Mouse (Mus musculus): ENCODE data around the gene Thbd. TPM values are rescaled to one million over a fixed set of nuclear protein-coding genes. Genes with fewer than 3 reads are reported as not detected.
A peak's percentile ranks its signal among the peaks of the same experiment; 100 is the strongest.

Gene Thbd
- polyA plus RNA-seq, 1 experiment from 2014 or later = 6.0 TPM

DNA sequence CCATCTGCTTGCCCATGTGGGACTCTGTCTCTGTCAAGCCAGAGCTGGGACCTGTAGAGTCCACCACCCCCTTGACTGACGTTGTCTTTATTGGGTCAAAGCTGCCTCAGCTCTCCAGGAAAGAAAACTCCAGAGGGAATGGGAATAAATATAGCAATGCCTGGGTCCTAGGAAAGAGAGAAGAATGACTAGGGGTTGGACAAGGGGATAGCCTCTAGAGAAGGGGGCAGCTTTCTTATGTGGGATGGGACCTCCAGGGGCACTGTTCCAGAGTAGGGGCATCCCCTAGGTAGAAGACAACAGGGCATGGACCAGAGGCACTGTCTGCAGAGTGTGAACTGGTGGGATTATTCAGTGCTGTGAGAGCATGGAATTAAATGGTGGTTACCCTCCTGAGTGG is 1.8 kb upstream of the Thbd start:
- Histone ChIP-seq H3K27ac (ENCODE audit: low read depth, low read length) (no peak overlapping the region), H3K4me2 (ENCODE audit: low read depth, low read length, severe bottlenecking) (no peak overlapping the region), H3K4me1 (replicated peaks; ENCODE audit: control insufficient read depth, insufficient read depth, low read length) (peaks cover 5% of the 10 kb centered on the region; the same call in 1 of the 2 replicates), H3K9me3 (ENCODE audit: control insufficient read depth, low read length) (no peaks in the 10 kb centered on the region), H3K9ac (ENCODE audit: low read length) (no peak overlapping the region), H3K27me3 (ENCODE audit: control insufficient read depth, insufficient read depth, low read length) (peaks cover 33% of the 10 kb centered on the region), H3K4me3 (ENCODE audit: low read depth, low read length) (no peak overlapping the region), H3K36me3 (ENCODE audit: control insufficient read depth, insufficient read depth, low read length) (no peaks in the 10 kb centered on the region)
- WGBS = 93% methylated on average over 1 of the region's 1 CpGs
- no peak for DNase-seq (ENCODE audit: low spot score)
- no peak for ATAC-seq (replicated peaks; ENCODE audit: low FRiP score)

DNA sequence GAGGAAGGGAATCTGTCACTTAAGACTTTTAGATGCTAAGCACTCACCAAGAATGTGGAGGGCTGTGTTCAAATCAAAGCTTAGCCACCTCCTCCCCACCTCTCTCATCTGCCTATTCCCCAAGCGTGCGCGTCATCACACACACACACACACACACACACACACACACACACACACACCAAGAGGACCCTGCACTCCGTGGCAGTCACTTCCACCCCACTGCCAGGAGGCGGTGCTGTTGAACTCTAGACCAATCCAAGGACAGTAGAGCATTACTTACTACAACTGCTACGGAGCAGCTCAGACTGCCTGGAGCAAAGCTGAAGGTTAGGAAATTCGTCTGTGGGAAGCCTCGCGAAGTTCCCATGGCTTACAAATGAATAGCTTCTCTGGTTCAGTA is 1.2 kb upstream of the Thbd start:
- Histone ChIP-seq H3K27me3 (ENCODE audit: control insufficient read depth, insufficient read depth, low read length) (peaks cover 35% of the 10 kb centered on the region), H3K4me1 (replicated peaks; ENCODE audit: control insufficient read depth, insufficient read depth, low read length) (peaks cover 5% of the 10 kb centered on the region; the same call in 1 of the 2 replicates), H3K9ac (ENCODE audit: low read length) (no peak overlapping the region), H3K4me2 (ENCODE audit: low read depth, low read length, severe bottlenecking) (no peak overlapping the region), H3K27ac (ENCODE audit: low read depth, low read length) (no peak overlapping the region), H3K4me3 (ENCODE audit: low read depth, low read length) (no peak overlapping the region), H3K9me3 (ENCODE audit: control insufficient read depth, low read length) (no peaks in the 10 kb centered on the region), H3K36me3 (ENCODE audit: control insufficient read depth, insufficient read depth, low read length) (no peaks in the 10 kb centered on the region)
- peak; percentile 88 for ATAC-seq (replicated peaks; ENCODE audit: low FRiP score)
- DNase-seq (ENCODE audit: low spot score) = peak; percentile 83
- 27% methylated on average over 9 of the region's 9 CpGs for WGBS

GRCm38 (mm10) chr2:148408761-148409120 is 753 bp upstream of the Thbd start:
- 20% methylated on average over 6 of the region's 6 CpGs for WGBS
- Histone ChIP-seq H3K9ac (ENCODE audit: low read length) (no peak overlapping the region), H3K27me3 (ENCODE audit: control insufficient read depth, insufficient read depth, low read length) (peaks cover 37% of the 10 kb centered on the region), H3K4me1 (replicated peaks; ENCODE audit: control insufficient read depth, insufficient read depth, low read length) (peaks cover 5% of the 10 kb centered on the region; the same call in 1 of the 2 replicates), H3K27ac (ENCODE audit: low read depth, low read length) (no peak overlapping the region), H3K36me3 (ENCODE audit: control insufficient read depth, insufficient read depth, low read length) (no peaks in the 10 kb centered on the region), H3K9me3 (ENCODE audit: control insufficient read depth, low read length) (no peaks in the 10 kb centered on the region), H3K4me3 (ENCODE audit: low read depth, low read length) (no peak overlapping the region), H3K4me2 (ENCODE audit: low read depth, low read length, severe bottlenecking) (no peak overlapping the region)
- DNase-seq (ENCODE audit: low spot score) (no peak), ATAC-seq (replicated peaks; ENCODE audit: low FRiP score) (peak; percentile 28; the same call in 1 of the 2 replicates)

- ATAC-seq (replicated peaks; ENCODE audit: low FRiP score) (peak; percentile 13), DNase-seq (ENCODE audit: low spot score) (peak; percentile 63)
- Histone ChIP-seq H3K9ac (ENCODE audit: low read length) (peak overlapping the region; percentile 12; the same call in 1 of the 2 replicates), H3K9me3 (ENCODE audit: control insufficient read depth, low read length) (no peaks in the 10 kb centered on the region), H3K4me1 (replicated peaks; ENCODE audit: control insufficient read depth, insufficient read depth, low read length) (peaks cover 5% of the 10 kb centered on the region; the same call in 1 of the 2 replicates), H3K4me2 (ENCODE audit: low read depth, low read length, severe bottlenecking) (peak overlapping the region; percentile 53), H3K36me3 (ENCODE audit: control insufficient read depth, insufficient read depth, low read length) (no peaks in the 10 kb centered on the region), H3K27ac (ENCODE audit: low read depth, low read length) (no peak overlapping the region), H3K4me3 (ENCODE audit: low read depth, low read length) (peak overlapping the region; percentile 29), H3K27me3 (ENCODE audit: control insufficient read depth, insufficient read depth, low read length) (peaks cover 37% of the 10 kb centered on the region)
- WGBS = 5% methylated on average over 55 of the region's 55 CpGs
Observed at GRCm38 (mm10) chr2:148406971-148407869, 768 bp downstream of the Thbd start.

DNA sequence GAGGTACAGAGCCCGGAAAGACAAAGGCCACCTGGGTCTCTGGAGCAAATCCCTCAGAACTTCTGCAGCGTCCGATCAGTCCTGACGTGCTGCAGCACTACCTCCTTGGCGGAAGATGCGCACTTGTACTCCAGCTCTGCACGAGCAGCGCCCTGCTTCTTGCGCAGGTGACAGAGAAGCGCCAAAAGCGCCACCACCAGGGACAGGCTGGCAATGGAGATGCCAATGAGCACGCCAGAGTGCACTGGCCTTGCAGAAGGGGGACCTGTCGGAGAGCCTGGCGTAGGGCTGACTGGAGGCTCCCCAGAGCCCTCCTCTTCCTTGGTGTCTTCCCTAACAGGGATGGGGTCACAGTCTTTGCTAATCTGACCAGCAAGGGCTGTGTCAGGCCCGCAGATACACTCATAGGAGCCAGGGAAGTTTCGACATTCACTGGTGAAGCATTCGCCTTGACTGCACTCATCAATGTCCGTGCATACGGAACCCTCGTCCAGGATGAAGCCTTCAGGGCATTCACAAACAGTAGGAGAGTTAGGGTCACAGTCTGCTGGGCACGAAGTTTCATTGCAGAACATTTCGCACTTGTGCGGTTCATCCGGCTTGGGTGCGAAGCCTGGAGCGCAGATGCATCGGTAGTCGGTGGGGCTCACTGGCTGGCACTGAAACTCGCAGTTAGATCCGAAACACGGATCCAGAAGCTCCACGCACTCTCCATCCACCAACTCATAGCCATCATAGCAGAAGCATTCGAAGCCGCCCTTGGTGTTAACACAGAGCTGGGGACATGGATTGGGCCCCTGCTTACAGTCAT is 1.6 kb downstream of the Thbd start:
- Histone ChIP-seq H3K9ac (ENCODE audit: low read length) (no peak overlapping the region; the same call in 1 of the 2 replicates), H3K27ac (ENCODE audit: low read depth, low read length) (no peak overlapping the region), H3K36me3 (ENCODE audit: control insufficient read depth, insufficient read depth, low read length) (no peaks in the 10 kb centered on the region), H3K9me3 (ENCODE audit: control insufficient read depth, low read length) (no peaks in the 10 kb centered on the region), H3K27me3 (ENCODE audit: control insufficient read depth, insufficient read depth, low read length) (peaks cover 37% of the 10 kb centered on the region), H3K4me3 (ENCODE audit: low read depth, low read length) (peak overlapping the region; percentile 29), H3K4me2 (ENCODE audit: low read depth, low read length, severe bottlenecking) (peak overlapping the region; percentile 53), H3K4me1 (replicated peaks; ENCODE audit: control insufficient read depth, insufficient read depth, low read length) (peaks cover 5% of the 10 kb centered on the region; the same call in 1 of the 2 replicates)
- peak; percentile 69 for DNase-seq (ENCODE audit: low spot score)
- 9% methylated on average over 34 of the region's 34 CpGs for WGBS
- ATAC-seq (replicated peaks; ENCODE audit: low FRiP score) = no peak

DNA sequence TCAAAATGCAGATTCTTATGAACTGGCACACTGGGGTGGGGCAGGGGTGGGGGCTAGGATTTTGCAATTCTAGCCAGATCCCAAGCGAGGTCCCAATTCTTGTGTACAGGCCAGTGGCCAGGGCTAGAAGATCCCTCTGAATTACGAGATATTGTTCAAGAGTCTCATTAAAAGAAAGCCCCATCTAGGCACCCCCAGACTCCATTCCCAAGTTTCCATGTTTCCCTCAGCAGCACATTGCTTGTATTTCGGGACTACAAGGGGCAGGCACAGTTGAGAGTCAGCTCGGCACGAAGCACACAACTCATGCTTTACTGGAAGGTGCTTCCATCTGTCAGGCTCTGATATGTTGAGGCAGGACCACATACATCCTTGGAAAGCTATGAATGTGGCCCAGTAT is 3.1 kb downstream of the Thbd start:
- ATAC-seq (replicated peaks; ENCODE audit: low FRiP score) (no peak), DNase-seq (ENCODE audit: low spot score) (no peak)
- H3K27ac ChIP-seq (ENCODE audit: low read depth, low read length) = no peak overlapping the region
- WGBS = 76% methylated on average over 5 of the region's 5 CpGs
- no peak overlapping the region for H3K4me2 ChIP-seq (ENCODE audit: low read depth, low read length, severe bottlenecking)
- H3K4me1 ChIP-seq (replicated peaks; ENCODE audit: control insufficient read depth, insufficient read depth, low read length) = peaks cover 5% of the 10 kb centered on the region; the same call in 1 of the 2 replicates
- no peak overlapping the region for H3K9ac ChIP-seq (ENCODE audit: low read length)
- H3K36me3 ChIP-seq (ENCODE audit: control insufficient read depth, insufficient read depth, low read length) = no peaks in the 10 kb centered on the region
- no peaks in the 10 kb centered on the region for H3K9me3 ChIP-seq (ENCODE audit: control insufficient read depth, low read length)
- H3K4me3 ChIP-seq (ENCODE audit: low read depth, low read length) = no peak overlapping the region
- H3K27me3 ChIP-seq (ENCODE audit: control insufficient read depth, insufficient read depth, low read length) = peaks cover 37% of the 10 kb centered on the region

GRCm38 (mm10) chr2:148402227-148402626 is 5.8 kb downstream of the Thbd start:
- Histone ChIP-seq H3K4me1 (replicated peaks; ENCODE audit: control insufficient read depth, insufficient read depth, low read length) (peaks cover 2% of the 10 kb centered on the region; the same call in 1 of the 2 replicates), H3K9me3 (ENCODE audit: control insufficient read depth, low read length) (no peaks in the 10 kb centered on the region), H3K4me3 (ENCODE audit: low read depth, low read length) (no peak overlapping the region), H3K36me3 (ENCODE audit: control insufficient read depth, insufficient read depth, low read length) (no peaks in the 10 kb centered on the region), H3K27ac (ENCODE audit: low read depth, low read length) (no peak overlapping the region), H3K4me2 (ENCODE audit: low read depth, low read length, severe bottlenecking) (no peak overlapping the region), H3K9ac (ENCODE audit: low read length) (no peak overlapping the region), H3K27me3 (ENCODE audit: control insufficient read depth, insufficient read depth, low read length) (peaks cover 21% of the 10 kb centered on the region)
- DNase-seq (ENCODE audit: low spot score) = no peak
- 69% methylated on average over 1 of the region's 1 CpGs for WGBS
- no peak for ATAC-seq (replicated peaks; ENCODE audit: low FRiP score)

GRCm38 (mm10) chr2:148398901-148399685 is 8.9 kb downstream of the Thbd start:
- 0 out of 2 replicates have a peak, but pooled peaks cover 2% of the 10 kb centered on the region for H3K4me1 ChIP-seq (replicated peaks; ENCODE audit: control insufficient read depth, insufficient read depth, low read length)
- ATAC-seq (replicated peaks; ENCODE audit: low FRiP score) (no peak), DNase-seq (ENCODE audit: low spot score) (no peak)
- H3K36me3 ChIP-seq (ENCODE audit: control insufficient read depth, insufficient read depth, low read length) = no peaks in the 10 kb centered on the region
- H3K4me3 ChIP-seq (ENCODE audit: low read depth, low read length) = no peak overlapping the region
- H3K27me3 ChIP-seq (ENCODE audit: control insufficient read depth, insufficient read depth, low read length) = peaks cover 17% of the 10 kb centered on the region; the same call in 1 of the 2 replicates
- WGBS = 90% methylated on average over 5 of the region's 5 CpGs
- no peak overlapping the region for H3K9ac ChIP-seq (ENCODE audit: low read length)
- H3K27ac ChIP-seq (ENCODE audit: low read depth, low read length) = no peak overlapping the region
- H3K4me2 ChIP-seq (ENCODE audit: low read depth, low read length, severe bottlenecking) = no peak overlapping the region
- H3K9me3 ChIP-seq (ENCODE audit: control insufficient read depth, low read length) = no peaks in the 10 kb centered on the region

Measured in forebrain, embryonic 11.5 days (tissue).